Mouse (Mus musculus): ENCODE measurements around the gene Aco1. TPM values are rescaled to one million over a fixed set of nuclear protein-coding genes. Genes with fewer than 3 reads are reported as not detected.

The Aco1 gene
- polyA plus RNA-seq, 1 experiment from 2014 or later: 45.3 TPM

- Histone ChIP-seq H3K27ac (ENCODE audit: low read depth, low read length) (no peak overlapping the region), H3K4me1 (ENCODE audit: control insufficient read depth, insufficient read depth, low read depth, low read length) (no peaks in the 10 kb centered on the region), H3K27me3 (replicated peaks; ENCODE audit: control insufficient read depth, insufficient read depth, low read length) (no peaks in the 10 kb centered on the region), H3K9me3 (ENCODE audit: control insufficient read depth, low read length) (no peaks in the 10 kb centered on the region), H3K9ac (ENCODE audit: low read depth, low read length) (no peak overlapping the region), H3K4me2 (ENCODE audit: low read length) (no peak overlapping the region), H3K4me3 (ENCODE audit: low read length) (no peak overlapping the region), H3K36me3 (ENCODE audit: control insufficient read depth, insufficient read depth, low read length) (peaks cover 51% of the 10 kb centered on the region)
- 68% methylated on average over 9 of the region's 9 CpGs for WGBS
- no peak for ATAC-seq
Observed at GRCm38 (mm10) chr4:40193461-40193860, 50.6 kb downstream of the Aco1 start.

- H3K27ac ChIP-seq (ENCODE audit: low read depth, low read length): no peak overlapping the region
Observed at GRCm38 (mm10) chr4:40195336-40195735, 52.5 kb downstream of the Aco1 start.

GRCm38 (mm10) chr4:40202205-40202604 is 59.3 kb downstream of the Aco1 start:
- H3K36me3 ChIP-seq (ENCODE audit: control insufficient read depth, insufficient read depth, low read length): peaks cover 15% of the 10 kb centered on the region
- H3K9ac ChIP-seq (ENCODE audit: low read depth, low read length): no peak overlapping the region
- H3K4me3 ChIP-seq (ENCODE audit: low read length): no peak overlapping the region
- no peaks in the 10 kb centered on the region for H3K4me1 ChIP-seq (ENCODE audit: control insufficient read depth, insufficient read depth, low read depth, low read length)
- H3K4me2 ChIP-seq (ENCODE audit: low read length): no peak overlapping the region
- no peaks in the 10 kb centered on the region for H3K27me3 ChIP-seq (replicated peaks; ENCODE audit: control insufficient read depth, insufficient read depth, low read length)
- H3K9me3 ChIP-seq (ENCODE audit: control insufficient read depth, low read length): no peaks in the 10 kb centered on the region
- ATAC-seq: no peak
- no peak overlapping the region for H3K27ac ChIP-seq (ENCODE audit: low read depth, low read length)
- WGBS: 96% methylated on average over 6 of the region's 6 CpGs

More at GRCm38 (mm10) chr4:40195336-40195735, 52.5 kb downstream of the Aco1 start:
- 91% methylated on average over 2 of the region's 2 CpGs for WGBS
- peaks cover 46% of the 10 kb centered on the region for H3K36me3 ChIP-seq (ENCODE audit: control insufficient read depth, insufficient read depth, low read length)
- no peak overlapping the region for H3K4me2 ChIP-seq (ENCODE audit: low read length)
- no peak overlapping the region for H3K4me3 ChIP-seq (ENCODE audit: low read length)
- no peaks in the 10 kb centered on the region for H3K4me1 ChIP-seq (ENCODE audit: control insufficient read depth, insufficient read depth, low read depth, low read length)
- no peaks in the 10 kb centered on the region for H3K27me3 ChIP-seq (replicated peaks; ENCODE audit: control insufficient read depth, insufficient read depth, low read length)
- ATAC-seq: no peak
- no peak overlapping the region for H3K9ac ChIP-seq (ENCODE audit: low read depth, low read length)
- H3K9me3 ChIP-seq (ENCODE audit: control insufficient read depth, low read length): no peaks in the 10 kb centered on the region

- Histone ChIP-seq H3K27me3 (replicated peaks; ENCODE audit: control insufficient read depth, insufficient read depth, low read length) (no peaks in the 10 kb centered on the region), H3K4me1 (ENCODE audit: control insufficient read depth, insufficient read depth, low read depth, low read length) (no peaks in the 10 kb centered on the region), H3K4me2 (ENCODE audit: low read length) (no peak overlapping the region), H3K9me3 (ENCODE audit: control insufficient read depth, low read length) (no peaks in the 10 kb centered on the region), H3K27ac (ENCODE audit: low read depth, low read length) (no peak overlapping the region), H3K9ac (ENCODE audit: low read depth, low read length) (no peak overlapping the region), H3K36me3 (ENCODE audit: control insufficient read depth, insufficient read depth, low read length) (no peaks in the 10 kb centered on the region), H3K4me3 (ENCODE audit: low read length) (no peak overlapping the region)
- WGBS: 97% methylated on average over 3 of the region's 3 CpGs
- ATAC-seq: no peak
Observed at GRCm38 (mm10) chr4:40204374-40204773, 61.5 kb downstream of the Aco1 start.

- no peak overlapping the region for H3K4me2 ChIP-seq (ENCODE audit: low read length)
- no peaks in the 10 kb centered on the region for H3K36me3 ChIP-seq (ENCODE audit: control insufficient read depth, insufficient read depth, low read length)
- no peaks in the 10 kb centered on the region for H3K9me3 ChIP-seq (ENCODE audit: control insufficient read depth, low read length)
- H3K27me3 ChIP-seq (replicated peaks; ENCODE audit: control insufficient read depth, insufficient read depth, low read length): no peaks in the 10 kb centered on the region
- no peak overlapping the region for H3K4me3 ChIP-seq (ENCODE audit: low read length)
- 94% methylated on average over 22 of the region's 22 CpGs for WGBS
- H3K27ac ChIP-seq (ENCODE audit: low read depth, low read length): no peak overlapping the region
- no peak overlapping the region for H3K9ac ChIP-seq (ENCODE audit: low read depth, low read length)
- H3K4me1 ChIP-seq (ENCODE audit: control insufficient read depth, insufficient read depth, low read depth, low read length): no peaks in the 10 kb centered on the region
- no peak for ATAC-seq
Observed at GRCm38 (mm10) chr4:40205231-40205903, 62.5 kb downstream of the Aco1 start.

- ATAC-seq: no peak
- H3K27ac ChIP-seq (ENCODE audit: low read depth, low read length): no peak overlapping the region
- WGBS: 53% methylated on average over 5 of the region's 5 CpGs
- H3K9ac ChIP-seq (ENCODE audit: low read depth, low read length): no peak overlapping the region
- no peak overlapping the region for H3K4me3 ChIP-seq (ENCODE audit: low read length)
- H3K36me3 ChIP-seq (ENCODE audit: control insufficient read depth, insufficient read depth, low read length): no peaks in the 10 kb centered on the region
- no peaks in the 10 kb centered on the region for H3K4me1 ChIP-seq (ENCODE audit: control insufficient read depth, insufficient read depth, low read depth, low read length)
- H3K27me3 ChIP-seq (replicated peaks; ENCODE audit: control insufficient read depth, insufficient read depth, low read length): no peaks in the 10 kb centered on the region
- no peaks in the 10 kb centered on the region for H3K9me3 ChIP-seq (ENCODE audit: control insufficient read depth, low read length)
- H3K4me2 ChIP-seq (ENCODE audit: low read length): no peak overlapping the region
Observed at GRCm38 (mm10) chr4:40207701-40208100, 64.8 kb downstream of the Aco1 start.

- Histone ChIP-seq H3K4me1 (ENCODE audit: control insufficient read depth, insufficient read depth, low read depth, low read length) (no peaks in the 10 kb centered on the region), H3K9ac (ENCODE audit: low read depth, low read length) (no peak overlapping the region), H3K27ac (ENCODE audit: low read depth, low read length) (no peak overlapping the region), H3K4me3 (ENCODE audit: low read length) (no peak overlapping the region), H3K4me2 (ENCODE audit: low read length) (no peak overlapping the region), H3K27me3 (replicated peaks; ENCODE audit: control insufficient read depth, insufficient read depth, low read length) (no peaks in the 10 kb centered on the region), H3K36me3 (ENCODE audit: control insufficient read depth, insufficient read depth, low read length) (no peaks in the 10 kb centered on the region), H3K9me3 (ENCODE audit: control insufficient read depth, low read length) (no peaks in the 10 kb centered on the region)
- ATAC-seq: no peak
- 83% methylated on average over 4 of the region's 6 CpGs for WGBS
Observed at GRCm38 (mm10) chr4:40212177-40212576, 69.3 kb downstream of the Aco1 start.

GRCm38 (mm10) chr4:40217910-40218309 is 75.0 kb downstream of the Aco1 start:
- no peaks in the 10 kb centered on the region for H3K9me3 ChIP-seq (ENCODE audit: control insufficient read depth, low read length)
- 66% methylated on average over 3 of the region's 3 CpGs for WGBS
- no peak overlapping the region for H3K27ac ChIP-seq (ENCODE audit: low read depth, low read length)
- H3K36me3 ChIP-seq (ENCODE audit: control insufficient read depth, insufficient read depth, low read length): no peaks in the 10 kb centered on the region
- H3K27me3 ChIP-seq (replicated peaks; ENCODE audit: control insufficient read depth, insufficient read depth, low read length): no peaks in the 10 kb centered on the region
- no peak for ATAC-seq
- H3K4me3 ChIP-seq (ENCODE audit: low read length): no peak overlapping the region
- H3K9ac ChIP-seq (ENCODE audit: low read depth, low read length): no peak overlapping the region
- peaks cover 5% of the 10 kb centered on the region for H3K4me1 ChIP-seq (ENCODE audit: control insufficient read depth, insufficient read depth, low read depth, low read length)
- no peak overlapping the region for H3K4me2 ChIP-seq (ENCODE audit: low read length)

- Histone ChIP-seq H3K27ac (ENCODE audit: low read depth, low read length) (no peak overlapping the region), H3K4me2 (ENCODE audit: low read length) (no peak overlapping the region), H3K27me3 (replicated peaks; ENCODE audit: control insufficient read depth, insufficient read depth, low read length) (no peaks in the 10 kb centered on the region), H3K9ac (ENCODE audit: low read depth, low read length) (no peak overlapping the region), H3K9me3 (ENCODE audit: control insufficient read depth, low read length) (no peaks in the 10 kb centered on the region), H3K4me3 (ENCODE audit: low read length) (no peak overlapping the region), H3K4me1 (ENCODE audit: control insufficient read depth, insufficient read depth, low read depth, low read length) (peaks cover 5% of the 10 kb centered on the region), H3K36me3 (ENCODE audit: control insufficient read depth, insufficient read depth, low read length) (no peaks in the 10 kb centered on the region)
- ATAC-seq: no peak
- WGBS: 78% methylated on average over 7 of the region's 7 CpGs
Observed at GRCm38 (mm10) chr4:40218382-40218781, 75.5 kb downstream of the Aco1 start.
